Mouse (Mus musculus) gastrocnemius, postnatal 4 days (tissue): ENCODE results near the gene Ivd. TPM values are rescaled to one million over a fixed set of nuclear protein-coding genes. Genes with fewer than 3 reads are reported as not detected.
A peak's percentile ranks its signal among the peaks of the same experiment; 100 is the strongest.

Source experiments
- DNase-seq, 2 experiments: peaks; one replicate each; pipeline ENCODE4 v3.0.0; 2021 to 2022; ENCODE audit warnings: low spot score in 2 of 2, mixed read lengths in 2 of 2
- long read RNA-seq, 2 experiments: library from polyadenylated mRNA; stranded (forward); transcript quantifications; one replicate each; pipeline ENCODE4 v2.0.0; 2021
- total RNA-seq, 2 experiments: library from RNA; stranded (reverse); gene quantifications; 2 replicates each; pipeline ENCODE4 v1.2.3; 2021

The Ivd gene
- 10 to 100 TPM; 71.4 to 74.5 TPM for total RNA-seq
- long read RNA-seq, experiment 1, transcript Ivd-201 (12 exons, 3,665 nt): major isoform, 79 of 84 reads
- long read RNA-seq, experiment 1, partial matches to known transcripts: 1 of 84 reads
- long read RNA-seq, experiment 1, other reads (novel, unspliced or antisense): 3 of 84 reads
- long read RNA-seq, experiment 2, transcript Ivd-201 (12 exons, 3,665 nt): major isoform, 82 of 90 reads
- long read RNA-seq, experiment 2, partial matches to known transcripts: 5 of 90 reads
- long read RNA-seq, experiment 2, other reads (novel, unspliced or antisense): 2 of 90 reads

DNA sequence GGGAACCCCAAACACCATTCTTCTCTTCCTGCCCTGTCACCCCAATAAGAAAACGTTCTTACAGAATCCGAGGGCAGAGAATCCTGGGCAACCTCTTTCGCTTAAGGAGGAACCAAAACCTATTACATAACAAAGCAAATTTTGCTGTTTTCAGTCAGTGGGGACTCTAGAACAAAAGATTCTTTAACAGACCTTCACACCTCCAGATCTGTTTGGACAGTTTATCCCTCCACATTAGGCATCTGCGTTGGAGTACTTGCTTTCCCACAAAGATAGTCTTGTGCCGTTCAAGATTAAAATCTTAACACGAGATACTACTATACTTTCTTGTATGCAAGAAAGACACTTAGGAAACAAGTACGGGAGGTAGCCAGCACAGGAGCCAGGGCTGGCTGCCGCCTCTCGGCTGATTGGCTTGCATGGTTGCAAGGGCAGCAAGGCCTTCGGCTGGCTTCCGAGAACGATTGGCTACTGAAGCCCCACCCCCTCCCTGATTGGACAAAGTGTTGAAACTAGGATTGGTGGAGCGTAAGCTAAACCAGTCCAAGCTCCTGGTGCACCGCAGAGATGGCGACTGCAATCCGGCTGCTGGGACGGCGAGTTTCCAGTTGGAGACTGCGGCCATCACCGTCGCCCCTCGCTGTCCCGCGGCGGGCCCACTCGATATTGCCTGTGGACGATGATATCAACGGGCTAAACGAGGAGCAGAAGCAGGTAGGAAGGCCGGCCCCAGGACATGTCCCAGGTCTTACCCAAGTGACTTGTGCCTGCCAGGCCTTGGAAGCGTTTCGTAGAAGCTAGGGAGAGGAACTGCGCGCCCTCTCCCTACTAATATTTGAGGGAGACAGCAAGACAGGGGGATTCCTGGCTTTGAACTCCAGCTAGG lies at the start of gene Ivd:
Gene Ivd (plus strand): TSS at position 501 of the 886 bp plus-strand sequence.
- DNase-seq: peak; percentile 77 to 91

DNA sequence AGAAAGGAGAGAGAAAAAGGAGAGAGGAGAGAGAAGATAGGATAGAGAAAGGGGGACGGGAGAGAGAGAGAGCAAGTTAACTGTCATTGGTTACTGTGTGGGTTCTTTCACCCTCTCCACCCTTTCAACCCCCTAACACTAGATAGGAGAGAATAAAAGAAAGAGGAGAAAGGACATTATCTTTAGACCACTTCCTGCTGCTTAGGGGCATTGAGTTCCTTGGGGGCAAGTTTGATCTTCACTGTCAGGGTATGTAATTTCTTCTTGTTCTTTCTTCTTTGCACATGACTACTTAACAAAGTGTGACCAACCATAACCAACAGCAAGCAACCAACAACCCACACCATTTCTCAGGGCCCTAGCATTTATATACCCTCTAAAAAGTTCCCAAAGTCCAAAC lies 49.0 kb upstream of the Ivd start:
- no peak for DNase-seq

DNA sequence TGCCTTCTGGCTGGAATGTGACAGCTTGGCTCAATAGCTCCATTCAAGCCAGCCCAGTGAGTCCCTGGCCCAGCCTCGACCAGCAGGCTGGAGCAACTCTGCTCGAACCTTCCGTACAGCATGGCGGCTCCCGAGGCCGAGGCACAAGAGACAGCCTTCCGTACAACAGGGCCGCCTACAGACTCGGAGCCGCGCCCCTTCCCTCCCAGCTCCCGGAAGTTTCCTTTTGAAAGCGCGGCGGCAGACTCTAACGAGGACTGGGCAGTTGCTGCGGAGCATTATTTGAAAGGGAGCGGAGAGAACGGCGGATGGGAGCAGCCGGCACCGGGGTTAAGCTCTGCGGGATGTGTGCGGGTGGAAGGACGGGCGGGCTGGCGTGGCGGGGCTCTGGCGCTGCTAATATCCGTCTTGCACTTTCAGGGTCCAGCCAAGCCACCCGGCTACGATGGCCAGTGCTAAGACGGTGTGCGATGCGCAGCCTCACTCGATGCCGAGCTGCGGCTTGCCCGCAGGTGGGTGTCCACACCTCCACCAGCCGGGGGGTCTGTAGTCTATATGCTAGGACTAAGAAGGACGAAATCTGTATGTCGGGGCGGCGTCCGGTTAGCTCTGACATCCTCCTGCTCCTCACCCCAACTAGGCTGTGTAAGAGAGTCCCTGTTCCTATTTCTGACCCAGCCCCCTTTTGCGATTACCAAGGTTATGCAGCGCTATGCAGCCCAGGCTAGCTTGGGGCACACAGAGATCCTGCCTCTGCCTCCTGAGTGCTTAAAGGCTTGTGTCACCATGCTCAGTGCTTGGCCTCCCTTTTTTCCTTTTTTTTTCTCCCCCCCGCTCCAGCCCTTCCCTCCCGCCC lies 47.5 kb upstream of the Ivd start, which contains the start of gene Knstrn:
Gene Knstrn (plus strand): TSS at position 23 of the 856 bp plus-strand sequence.
- peak; percentile 67 to 86 for DNase-seq

DNA sequence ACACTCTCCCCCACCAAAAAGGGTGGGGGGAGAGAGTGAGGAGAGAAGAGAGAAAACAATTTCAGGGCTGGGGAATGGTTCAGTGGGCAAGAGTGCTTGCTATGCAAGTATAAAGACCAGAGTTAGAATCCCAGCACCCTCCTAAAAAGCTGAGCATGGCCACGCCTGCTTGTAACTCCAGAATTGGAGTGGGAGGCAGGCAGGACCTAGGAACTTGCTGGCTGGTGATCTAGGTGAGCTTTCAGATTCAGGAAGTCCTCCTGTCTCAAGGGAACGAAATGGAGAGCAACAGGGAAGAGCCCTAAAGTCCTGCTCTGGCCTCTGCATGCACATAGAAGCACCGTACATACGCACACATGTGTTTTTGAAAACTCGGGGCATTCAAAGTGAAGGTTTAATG lies 39.0 kb upstream of the Ivd start:
- DNase-seq: no peak

DNA sequence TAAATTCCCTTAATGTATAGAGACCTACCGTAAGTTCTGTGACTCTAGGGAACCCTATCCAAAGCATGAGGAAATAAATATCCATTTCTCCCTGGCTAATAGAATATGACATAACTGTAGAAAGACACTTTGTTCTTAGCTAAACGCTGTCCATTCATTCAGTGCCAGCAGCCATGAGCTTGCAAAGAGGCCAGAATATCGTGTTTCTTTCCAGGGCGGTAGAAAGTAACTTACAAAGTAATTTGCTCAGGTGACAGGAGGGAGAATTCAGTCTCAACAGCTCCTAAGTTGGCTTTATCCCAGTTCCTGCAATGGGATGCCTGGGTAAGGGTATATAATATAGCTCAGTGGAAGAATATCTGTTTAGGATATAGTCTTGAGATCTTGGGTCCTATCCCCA lies 37.4 kb upstream of the Ivd start:
- DNase-seq: no peak

DNA sequence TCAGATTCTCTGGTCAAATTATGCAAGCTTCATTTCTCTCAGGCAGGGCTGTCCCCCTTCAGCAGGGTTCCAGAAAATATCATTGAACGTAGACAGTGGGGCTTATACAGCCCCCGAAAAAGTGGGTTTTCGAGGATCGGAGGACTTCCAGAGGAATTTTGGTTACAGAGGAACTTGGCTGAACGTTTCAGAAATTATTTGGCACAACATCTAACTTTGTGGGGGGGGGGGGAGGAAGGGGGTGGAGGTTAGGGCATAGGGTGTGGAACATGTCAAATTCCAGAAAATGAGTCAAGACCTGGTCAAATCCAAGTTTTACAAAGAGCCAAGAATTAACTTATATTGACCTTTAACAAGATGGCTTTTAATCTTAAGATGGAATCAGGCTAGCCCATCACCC lies 32.7 kb upstream of the Ivd start:
- no peak for DNase-seq

DNA sequence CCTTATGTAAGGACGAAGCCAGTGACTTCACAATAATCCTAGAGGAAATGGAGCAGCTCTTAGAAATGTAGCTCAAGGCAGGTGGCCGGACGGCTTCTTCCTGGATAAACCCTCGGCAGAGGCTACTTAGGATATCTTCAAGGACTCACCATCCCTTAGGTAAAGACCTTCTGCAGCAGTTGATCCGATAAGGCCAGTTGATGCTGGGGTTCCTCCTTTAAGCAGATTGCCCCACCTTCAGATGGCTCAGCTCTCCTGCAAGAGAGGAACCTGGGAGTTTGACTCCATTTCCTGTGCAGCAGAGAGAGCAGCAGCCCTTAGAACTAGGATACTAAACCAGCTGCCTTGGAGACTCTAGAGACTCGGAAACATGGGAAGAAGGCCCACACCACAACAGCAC lies 27.7 kb upstream of the Ivd start:
- no peak for DNase-seq

DNA sequence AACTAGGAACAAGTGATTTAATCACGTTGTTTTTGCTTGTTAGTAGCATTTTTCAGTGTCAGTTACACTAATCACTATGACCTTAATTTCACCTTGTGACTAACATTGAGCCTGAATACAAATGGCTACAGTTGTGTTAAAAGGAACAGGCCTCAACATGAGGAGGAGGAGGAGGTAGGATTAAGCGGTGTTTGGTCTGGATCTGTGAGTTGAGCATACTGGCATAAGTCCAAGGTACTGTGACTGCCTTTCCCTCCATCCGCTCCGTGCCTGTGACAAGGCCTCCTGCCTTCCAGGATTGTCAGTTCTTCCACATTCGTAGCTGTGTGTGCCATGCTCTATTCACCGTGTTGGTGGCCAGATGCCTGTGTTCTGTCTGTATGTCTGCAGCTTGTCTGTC lies 26.6 kb upstream of the Ivd start:
- no peak for DNase-seq

DNA sequence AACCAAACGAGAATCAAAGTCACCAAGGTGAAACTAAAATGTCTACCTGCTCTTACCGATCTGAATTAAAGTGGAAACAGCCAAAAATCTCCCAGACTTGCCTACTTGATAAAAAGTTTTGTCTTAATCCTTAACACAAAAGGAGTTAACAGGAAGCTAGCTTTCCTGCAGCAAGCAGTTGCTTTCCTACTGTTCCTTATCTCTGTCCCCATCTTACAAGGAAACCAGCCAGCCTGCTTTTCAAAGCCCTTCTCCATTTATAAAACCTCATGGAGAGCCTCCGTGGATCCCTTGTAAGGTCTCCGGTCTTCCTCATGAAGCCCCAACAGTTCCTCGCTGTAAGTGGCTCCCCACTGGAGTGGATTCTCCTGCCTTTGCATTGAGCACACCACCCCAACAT lies 23.4 kb upstream of the Ivd start:
- DNase-seq: no peak

DNA sequence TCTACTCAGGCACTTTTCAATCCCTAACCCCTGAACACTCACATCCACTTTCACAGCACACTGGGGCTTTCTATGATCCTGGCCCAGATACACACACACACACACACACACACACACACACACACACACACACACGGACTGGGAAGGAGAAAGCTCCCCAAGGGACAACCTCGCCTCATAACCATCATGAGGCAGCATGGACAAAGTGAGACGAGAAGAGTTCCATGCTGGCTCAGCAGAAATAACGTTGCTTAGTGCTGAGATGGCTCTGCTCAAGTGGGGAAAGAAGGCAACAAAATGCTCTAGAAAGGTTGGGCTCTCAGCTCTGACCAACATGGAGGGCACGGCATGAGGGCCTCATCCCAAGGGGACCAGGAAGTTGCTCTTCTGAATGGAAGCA lies 20.6 kb upstream of the Ivd start:
- no peak for DNase-seq

DNA sequence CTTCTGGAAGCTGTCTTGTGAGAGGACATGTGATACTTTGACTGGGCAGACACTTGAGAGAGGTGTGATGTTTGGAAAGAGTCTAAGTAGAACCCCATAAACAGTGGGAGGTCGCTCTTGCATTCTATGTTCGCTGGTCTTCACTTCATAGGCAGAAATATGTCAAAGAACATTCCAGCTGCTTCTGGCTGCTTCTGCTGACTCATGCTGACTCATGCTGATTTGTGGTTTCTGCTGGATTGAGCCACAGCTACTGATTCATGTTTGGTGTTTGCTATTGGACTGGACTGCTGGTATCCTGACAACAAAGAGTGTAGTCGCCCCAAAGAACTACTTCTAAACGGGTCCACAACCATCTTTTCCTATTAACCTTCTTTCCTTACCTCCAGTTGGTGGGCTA lies 20.0 kb upstream of the Ivd start:
- DNase-seq: no peak

DNA sequence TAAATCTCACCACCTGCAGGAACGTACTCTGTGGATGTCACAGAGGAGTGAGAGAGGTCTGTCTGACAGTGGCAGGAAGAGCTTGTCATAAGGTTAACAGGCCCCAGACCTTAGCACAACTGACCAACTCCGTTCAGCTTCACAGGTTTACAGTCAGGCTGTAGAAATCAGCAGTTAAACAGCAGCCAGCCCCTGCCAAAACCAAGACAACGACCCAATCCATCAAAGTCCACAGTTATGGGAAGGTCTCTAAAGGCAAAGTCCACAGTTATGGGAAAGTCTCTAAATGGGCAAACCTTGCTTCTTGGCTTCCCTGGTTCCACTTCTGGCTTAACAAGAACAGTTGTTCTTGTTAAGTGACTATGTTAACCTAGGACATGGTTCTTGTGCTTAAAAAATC lies 17.3 kb upstream of the Ivd start:
- DNase-seq: no peak

DNA sequence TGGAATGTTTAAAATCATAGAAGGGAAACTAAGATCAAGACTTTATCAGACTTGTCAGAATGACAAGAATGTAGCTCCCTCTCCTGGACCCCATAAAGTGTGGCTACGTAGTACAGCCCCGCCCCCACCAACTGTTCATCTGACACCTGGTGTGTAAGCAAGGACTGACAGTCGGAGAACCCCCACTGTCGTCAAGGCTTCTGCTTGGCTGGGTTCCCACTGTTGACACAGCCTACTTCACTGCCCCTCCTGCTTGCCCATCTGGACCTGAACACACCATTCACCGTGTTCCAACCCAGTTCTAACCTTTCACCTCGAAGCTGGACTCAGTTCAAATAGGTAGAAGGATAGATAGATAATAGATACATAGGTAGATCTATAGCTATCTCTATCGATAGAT lies 15.5 kb upstream of the Ivd start:
- DNase-seq: no peak

DNA sequence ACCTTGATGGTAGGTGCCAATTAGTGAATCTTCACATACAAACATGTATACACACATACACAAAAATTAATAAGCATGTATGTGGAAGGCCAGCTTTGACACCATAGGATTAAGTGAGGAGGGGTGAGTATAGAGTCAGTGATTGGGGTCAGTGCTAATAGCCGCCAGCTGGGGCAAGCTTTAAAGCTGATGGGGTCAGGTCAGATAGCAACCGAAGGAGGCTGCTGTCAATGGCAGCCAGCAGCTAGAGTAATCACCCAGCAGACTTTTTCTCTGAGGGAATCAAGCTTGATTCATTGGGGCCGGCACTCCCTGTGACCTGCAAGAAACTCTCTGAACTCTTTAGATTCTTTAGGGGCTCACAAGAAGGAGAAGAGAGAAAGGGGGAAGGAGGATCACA lies 10.0 kb upstream of the Ivd start:
- DNase-seq: no peak

DNA sequence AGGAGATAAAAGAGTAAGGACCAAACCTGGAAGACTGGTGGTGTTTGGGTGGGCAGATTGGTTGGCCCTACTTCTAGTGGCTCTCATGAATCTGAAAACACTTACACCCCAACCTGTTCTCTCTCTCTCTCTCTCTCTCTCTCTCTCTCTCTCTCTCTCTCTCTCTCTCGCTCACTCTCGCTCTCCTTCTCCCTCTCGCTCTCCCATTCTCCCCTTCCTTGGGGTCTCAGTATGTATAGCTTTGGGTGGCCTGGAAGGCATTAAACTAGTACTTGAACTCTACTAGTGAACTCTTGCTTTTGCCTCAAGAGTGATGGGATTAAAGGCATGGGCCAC lies 554 bp downstream of the Ivd start:
- DNase-seq: no peak

DNA sequence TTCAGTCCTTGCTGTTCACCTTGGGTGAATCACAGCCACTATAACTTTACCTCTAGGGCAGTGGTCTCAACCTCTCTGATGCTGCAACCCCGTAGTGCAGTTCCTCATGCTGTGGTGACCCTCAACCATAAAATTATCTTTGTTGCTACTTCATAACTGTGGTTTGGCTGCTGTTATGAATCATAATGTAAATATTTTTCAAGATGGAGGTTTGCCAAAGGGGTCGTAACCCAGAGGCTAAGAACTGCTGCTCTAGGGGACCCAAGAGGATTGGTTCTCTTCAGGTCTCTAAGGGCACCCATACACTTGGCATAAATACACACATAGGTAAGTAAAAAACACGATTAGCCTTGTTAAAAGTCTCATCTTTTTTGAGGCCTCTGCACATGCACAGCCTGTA lies 8.8 kb downstream of the Ivd start:
- DNase-seq: no peak

DNA sequence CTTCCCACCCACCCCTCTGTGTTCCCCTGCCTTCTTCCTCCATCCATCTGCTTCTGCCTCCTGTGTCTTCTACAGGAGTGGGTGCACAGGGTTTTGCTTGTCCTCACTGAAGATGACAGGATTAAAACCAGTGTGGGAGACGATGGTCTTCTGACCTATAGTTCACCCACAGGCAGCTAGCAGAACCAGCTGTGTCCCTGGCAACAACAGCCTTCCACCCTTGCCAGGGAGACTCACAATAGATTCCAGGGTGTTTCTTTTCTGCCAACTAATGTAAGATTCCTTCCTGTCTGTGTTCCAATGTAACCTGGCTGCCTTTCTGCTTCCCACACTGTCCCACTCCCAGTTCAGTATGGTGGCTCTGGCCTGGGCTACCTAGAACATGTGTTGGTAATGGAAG lies 9.3 kb downstream of the Ivd start:
- DNase-seq: no peak

DNA sequence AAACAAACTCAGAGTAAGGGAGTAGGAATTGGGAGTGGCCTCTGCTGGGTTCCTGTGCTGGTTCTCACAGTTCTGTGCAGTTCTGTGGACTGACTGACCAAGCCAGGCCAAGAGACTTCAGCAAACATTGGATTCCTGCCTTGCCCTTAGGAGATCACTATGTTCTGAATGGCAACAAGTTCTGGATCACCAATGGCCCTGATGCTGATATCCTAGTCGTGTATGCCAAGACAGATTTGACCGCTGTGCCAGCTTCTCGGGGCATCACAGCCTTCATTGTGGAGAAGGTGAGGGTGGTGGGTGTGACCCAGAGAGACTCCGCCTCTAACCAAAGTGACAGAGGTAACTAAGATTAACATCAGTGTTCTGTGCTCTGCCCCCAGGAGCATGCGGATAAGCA lies 11.3 kb downstream of the Ivd start:
- DNase-seq: no peak

DNA sequence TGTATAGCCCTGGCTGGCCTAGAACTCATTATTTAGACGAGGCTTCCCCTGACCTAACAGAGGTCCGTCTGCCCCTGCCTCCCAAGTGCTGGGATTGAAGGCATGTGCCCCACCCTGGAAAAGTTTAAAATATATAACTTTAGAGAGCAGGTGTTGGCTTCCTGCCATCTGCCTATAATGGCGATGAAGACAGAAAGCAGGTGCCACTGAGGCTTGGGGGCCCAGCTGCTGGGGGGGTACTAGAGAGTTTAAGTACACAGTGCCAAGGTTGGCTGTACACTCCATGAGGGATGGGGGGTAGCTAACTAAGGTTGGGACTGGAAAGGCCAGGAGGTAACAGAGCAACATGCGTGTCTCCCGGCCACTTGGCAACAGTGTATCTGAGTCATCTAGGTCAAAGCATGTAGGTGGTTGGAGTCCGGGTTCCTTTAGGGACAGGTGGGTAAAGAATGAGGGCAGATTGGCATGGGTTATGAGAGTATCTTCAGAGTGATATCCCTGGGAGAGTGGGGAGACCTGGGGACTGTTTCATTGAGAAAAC lies 12.2 kb downstream of the Ivd start:
- DNase-seq: no peak

DNA sequence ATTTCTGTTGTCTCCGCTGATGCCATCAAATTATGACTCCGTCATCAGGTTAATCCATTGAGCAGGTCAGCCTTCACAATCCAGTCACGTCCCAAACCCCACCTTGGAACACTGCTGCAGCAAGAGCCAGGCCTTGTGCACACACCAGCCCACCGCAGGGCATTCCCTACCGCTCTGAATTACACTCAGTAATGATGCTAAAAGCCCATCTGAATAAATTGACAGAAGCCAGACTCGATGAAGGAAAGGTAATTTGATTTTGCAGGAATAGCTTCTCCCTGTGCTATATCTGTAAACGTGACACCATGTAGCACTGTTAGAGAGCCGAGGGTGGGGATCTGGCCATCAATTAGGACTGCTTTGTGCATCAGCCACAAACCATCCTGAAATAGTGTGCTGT lies 13.6 kb downstream of the Ivd start:
- DNase-seq: no peak

DNA sequence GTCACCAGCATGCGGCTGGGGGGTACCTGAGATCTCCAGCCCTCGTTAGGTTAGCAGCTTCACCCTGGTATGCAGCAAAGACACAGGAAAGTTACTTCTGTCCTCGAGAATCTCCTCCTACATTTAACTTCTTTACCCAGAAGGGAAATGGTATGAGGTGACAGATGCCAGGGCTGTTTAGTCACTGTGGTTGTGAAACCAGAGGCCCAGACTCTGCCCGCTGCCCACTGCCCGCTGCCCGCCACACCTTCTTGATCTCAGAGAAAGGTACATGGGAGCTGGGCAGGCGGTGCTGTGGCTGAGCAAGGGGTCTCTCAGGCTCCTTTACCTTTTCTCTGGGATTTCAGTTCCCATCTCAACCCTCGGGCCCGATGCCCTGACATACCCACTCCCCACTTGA lies 14.7 kb downstream of the Ivd start:
- no peak for DNase-seq

DNA sequence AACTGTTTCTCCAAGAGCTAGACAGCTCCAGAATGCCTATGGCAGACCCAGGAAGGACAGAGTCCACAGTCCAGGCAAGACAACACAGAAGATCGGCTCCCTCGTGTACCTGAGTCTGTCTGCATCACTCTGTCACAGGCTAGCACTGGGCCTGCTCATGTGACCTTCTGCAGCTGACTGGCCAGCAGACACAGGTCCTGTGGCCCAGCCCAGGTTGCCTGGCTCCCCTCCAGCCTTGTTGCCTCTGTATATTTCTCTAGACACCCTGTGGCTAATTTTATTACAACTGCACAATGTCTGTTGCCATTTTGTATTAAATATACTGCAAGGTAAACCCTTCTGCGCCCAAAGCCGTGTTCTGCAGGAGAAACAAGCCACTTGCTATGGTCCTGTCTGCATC lies 19.3 kb downstream of the Ivd start:
- no peak for DNase-seq
